Mouse (Mus musculus): ENCODE measurements around the gene Tmem140. TPM values are rescaled to one million over a fixed set of nuclear protein-coding genes. Genes with fewer than 3 reads are reported as not detected.

The Tmem140 gene
- 1.3 and 1.6 TPM in 2 replicates for polyA plus RNA-seq (2015; fragmentation: Nextera tagmentation; extraction: Ambion mirVana)

DNA sequence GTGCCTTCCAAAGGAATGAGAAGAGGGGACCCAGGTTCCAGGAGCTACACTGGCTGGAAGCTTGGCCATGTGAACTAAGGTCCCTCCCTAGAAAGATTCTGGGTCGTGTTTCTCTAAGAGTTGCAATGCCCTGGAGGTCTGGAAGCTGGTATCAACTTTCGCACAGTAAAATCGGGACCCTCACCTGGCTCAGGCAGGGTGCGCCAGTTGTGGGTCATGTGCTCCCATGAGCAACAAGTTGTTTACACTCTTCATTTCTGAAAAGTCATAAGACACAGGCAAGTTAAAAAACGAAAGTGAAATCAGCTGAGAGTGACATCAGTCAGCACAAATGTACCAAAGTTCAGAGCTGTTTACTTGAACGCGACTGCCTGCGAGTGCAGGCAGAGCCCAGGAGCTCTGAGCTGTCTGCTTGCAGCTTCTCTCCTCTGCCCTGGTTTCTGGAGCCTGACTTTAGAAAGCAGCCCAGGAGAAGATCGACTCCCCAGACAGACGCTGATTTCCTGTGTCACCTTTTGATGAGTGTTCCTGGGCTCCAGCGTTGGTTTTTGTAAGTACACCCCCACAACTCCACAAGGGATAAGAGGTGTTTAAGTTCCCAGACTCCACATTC is at the start of gene Tmem140:
Gene Tmem140, plus strand, starts transcription at position 356 of the 613 bp plus-strand sequence.
- Histone ChIP-seq H3K4me3 (no peak within 1 kb of the TSS), H3K36me3 (no peaks in the 10 kb centered on the region), H3K9ac (no peak within 1 kb of the TSS), H3K27me3 (no peaks in the 10 kb centered on the region), H3K4me1 (replicated peaks) (0 out of 2 replicates have a peak, but pooled peaks cover 6% of the 10 kb centered on the region), H3K27ac (no peak within 1 kb of the TSS), H3K4me2 (no peak within 1 kb of the TSS), H3K9me3 (no peaks in the 10 kb centered on the region)
- no peak for ATAC-seq (ENCODE audit: low FRiP score)
- 61% methylated on average over 11 of the region's 11 CpGs for WGBS

DNA sequence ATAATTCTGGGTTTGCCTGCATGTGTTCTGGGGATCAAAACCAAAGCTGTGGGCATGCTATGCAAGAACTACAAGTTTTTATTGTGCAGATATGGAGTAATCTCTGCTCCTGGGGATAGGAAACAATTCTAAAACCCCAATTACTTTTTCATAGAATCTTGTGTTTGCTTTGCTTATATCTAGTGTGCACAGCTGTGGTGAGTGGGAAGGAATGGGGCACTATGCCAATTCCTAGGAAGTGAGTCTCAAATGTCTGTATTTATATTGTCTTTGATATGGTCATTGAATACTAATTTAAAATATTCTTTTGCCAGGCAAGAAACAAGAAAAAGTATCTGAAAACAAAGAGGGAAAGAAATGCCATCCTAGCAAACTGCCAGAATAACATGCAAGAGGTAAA is 38.5 kb upstream of the Tmem140 start:
- no peak overlapping the region for H3K4me3 ChIP-seq
- no peak overlapping the region for H3K4me2 ChIP-seq
- no peak for ATAC-seq (ENCODE audit: low FRiP score)
- H3K27ac ChIP-seq, result no peak overlapping the region
- H3K9me3 ChIP-seq, result no peaks in the 10 kb centered on the region
- no peaks in the 10 kb centered on the region for H3K27me3 ChIP-seq
- H3K36me3 ChIP-seq, result no peaks in the 10 kb centered on the region
- no peak overlapping the region for H3K9ac ChIP-seq
- H3K4me1 ChIP-seq (replicated peaks), result no peaks in the 10 kb centered on the region

DNA sequence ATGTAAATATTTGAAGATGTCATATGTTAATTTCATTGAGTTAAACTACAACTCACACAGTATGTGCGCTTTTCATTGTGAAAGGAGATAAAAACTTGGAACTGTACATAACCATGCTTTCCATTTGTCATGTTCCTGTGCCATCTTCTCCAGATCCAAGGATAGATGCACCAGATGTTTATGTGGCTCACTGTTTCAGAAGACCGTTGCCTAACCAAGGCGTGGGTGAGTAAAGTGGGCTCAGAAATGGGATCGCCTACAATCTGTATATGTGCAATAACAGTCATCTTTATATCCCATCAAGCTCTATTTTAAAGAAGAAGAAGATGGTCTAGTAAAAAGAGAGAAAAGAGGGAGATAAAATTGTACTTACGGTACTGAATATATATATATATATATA is 30.6 kb upstream of the Tmem140 start:
- H3K4me2 ChIP-seq, result no peak overlapping the region
- WGBS, result 97% methylated on average over 5 of the region's 5 CpGs
- no peak overlapping the region for H3K9ac ChIP-seq
- no peaks in the 10 kb centered on the region for H3K27me3 ChIP-seq
- no peak overlapping the region for H3K4me3 ChIP-seq
- no peaks in the 10 kb centered on the region for H3K4me1 ChIP-seq (replicated peaks)
- no peaks in the 10 kb centered on the region for H3K9me3 ChIP-seq
- H3K27ac ChIP-seq, result no peak overlapping the region
- no peak for ATAC-seq (ENCODE audit: low FRiP score)
- no peaks in the 10 kb centered on the region for H3K36me3 ChIP-seq

DNA sequence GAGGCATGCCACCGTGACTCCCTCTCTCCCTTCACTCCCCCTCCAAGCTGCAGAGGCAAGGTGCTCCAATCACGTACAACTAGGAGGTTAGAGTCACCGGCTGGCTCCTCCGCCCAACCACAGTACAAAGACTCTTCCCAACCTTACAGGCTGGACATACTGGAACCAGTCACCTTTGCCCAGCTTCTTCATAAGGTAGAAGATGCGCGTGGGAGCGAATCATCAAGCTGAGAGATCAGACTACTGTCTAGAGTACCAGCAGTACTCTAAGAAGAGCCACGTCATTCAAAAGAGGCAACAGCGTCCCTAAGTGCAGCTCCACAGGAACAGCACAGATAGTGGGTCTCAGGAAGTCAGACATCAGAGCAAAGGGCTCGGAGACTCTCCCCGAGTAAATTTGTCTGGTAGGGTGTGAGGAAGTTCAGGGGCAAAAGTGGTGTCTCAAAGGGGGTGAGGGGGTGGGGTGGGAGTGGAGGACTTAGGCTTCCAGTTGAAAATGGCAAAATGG is 1.3 kb upstream of the Tmem140 start:
- H3K27me3 ChIP-seq, result no peaks in the 10 kb centered on the region
- H3K27ac ChIP-seq, result no peak overlapping the region
- no peak overlapping the region for H3K4me3 ChIP-seq
- no peak for ATAC-seq (ENCODE audit: low FRiP score)
- no peak overlapping the region for H3K9ac ChIP-seq
- no peak overlapping the region for H3K4me2 ChIP-seq
- 92% methylated on average over 11 of the region's 11 CpGs for WGBS
- H3K4me1 ChIP-seq (replicated peaks), result 0 out of 2 replicates have a peak, but pooled peaks cover under 1% of the 10 kb centered on the region
- no peaks in the 10 kb centered on the region for H3K36me3 ChIP-seq
- H3K9me3 ChIP-seq, result no peaks in the 10 kb centered on the region

DNA sequence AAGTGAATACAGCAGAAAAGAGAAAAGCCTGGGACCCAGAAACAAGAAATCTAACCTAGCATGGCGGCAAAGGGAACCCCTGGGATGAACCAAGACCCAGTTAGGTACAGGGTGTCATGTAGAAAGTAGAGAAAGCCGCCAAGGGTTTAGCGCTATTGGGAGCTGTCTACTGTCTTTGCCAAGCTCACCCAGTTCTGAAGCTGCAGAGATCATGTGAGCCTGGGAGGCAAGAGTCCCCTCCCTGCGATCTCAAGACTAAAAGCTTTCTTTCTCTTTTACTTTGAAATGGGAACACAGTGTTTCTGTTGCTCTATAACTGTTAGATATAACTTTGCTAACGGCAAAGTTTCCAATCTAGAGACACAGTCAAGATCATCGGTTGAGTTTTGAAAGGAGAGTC is 565 bp upstream of the Tmem140 start:
- no peak overlapping the region for H3K9ac ChIP-seq

DNA sequence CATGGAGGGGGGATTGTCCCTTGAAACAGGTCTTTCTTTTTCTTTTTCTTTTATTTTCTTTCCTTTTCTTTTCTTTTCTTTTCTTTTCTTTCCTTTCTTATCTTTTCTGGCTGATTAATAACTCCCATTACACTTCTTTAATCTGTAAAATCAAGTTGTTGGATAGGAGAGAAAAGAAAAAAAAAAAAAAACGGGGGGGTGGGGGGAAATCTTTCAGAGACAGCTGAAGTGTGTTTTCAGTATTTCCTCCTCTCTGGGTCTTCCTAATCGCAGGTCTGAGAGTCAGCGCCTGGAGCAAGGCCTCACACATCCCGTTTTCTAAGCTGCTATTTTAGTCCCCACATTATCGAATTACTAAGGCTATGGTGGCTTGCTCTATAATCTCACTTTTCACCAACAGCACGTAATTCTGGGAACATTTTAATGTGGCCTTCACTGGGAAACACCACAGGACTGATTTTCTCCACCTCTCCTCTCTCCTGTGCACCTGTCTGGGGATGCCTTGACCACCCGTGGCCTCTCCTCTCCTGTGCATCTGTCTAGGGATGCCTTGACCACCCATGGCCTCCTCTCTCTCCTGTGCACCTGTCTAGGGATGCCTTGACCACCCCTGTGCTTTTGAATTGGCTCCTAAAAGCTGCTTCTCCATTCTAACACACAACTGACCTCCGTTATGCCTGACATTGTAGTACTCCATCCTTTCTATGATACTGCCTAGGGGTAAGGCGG is 1.0 kb downstream of the Tmem140 start:
- Histone ChIP-seq H3K27ac (no peak overlapping the region), H3K27me3 (no peaks in the 10 kb centered on the region), H3K4me3 (no peak overlapping the region), H3K9ac (no peak overlapping the region), H3K4me2 (no peak overlapping the region), H3K4me1 (replicated peaks) (0 out of 2 replicates have a peak, but pooled peaks cover 6% of the 10 kb centered on the region), H3K9me3 (no peaks in the 10 kb centered on the region), H3K36me3 (no peaks in the 10 kb centered on the region)
- WGBS, result 75% methylated on average over 9 of the region's 9 CpGs
- no peak for ATAC-seq (ENCODE audit: low FRiP score)

More for the DNA sequence above, 565 bp upstream of the Tmem140 start:
- Histone ChIP-seq H3K4me1 (replicated peaks) (0 out of 2 replicates have a peak, but pooled peaks cover 6% of the 10 kb centered on the region), H3K4me2 (no peak overlapping the region), H3K27me3 (no peaks in the 10 kb centered on the region), H3K4me3 (no peak overlapping the region), H3K9me3 (no peaks in the 10 kb centered on the region), H3K36me3 (no peaks in the 10 kb centered on the region), H3K27ac (no peak overlapping the region)
- ATAC-seq (ENCODE audit: low FRiP score), result no peak
- 93% methylated on average over 6 of the region's 6 CpGs for WGBS

DNA sequence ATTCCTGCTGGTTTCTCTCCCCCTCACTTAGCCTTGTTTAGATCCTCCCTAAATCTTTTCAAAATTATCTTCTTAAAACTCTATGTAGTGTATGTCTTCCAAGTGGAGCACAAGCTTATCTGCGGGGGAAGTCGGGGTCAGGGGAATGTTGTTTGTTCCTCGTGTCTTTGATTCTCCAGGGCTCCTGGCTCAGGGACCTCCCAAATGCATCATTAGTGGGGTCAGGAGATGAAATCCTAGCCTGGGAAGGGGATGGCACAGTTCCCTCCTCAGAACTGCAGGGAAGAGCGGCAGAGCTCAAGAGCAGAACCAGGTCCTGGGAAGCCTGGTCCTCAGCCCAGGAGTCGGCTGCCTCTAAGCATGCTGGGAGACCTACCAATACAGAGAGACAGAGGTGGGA is 2.3 kb downstream of the Tmem140 start:
- no peaks in the 10 kb centered on the region for H3K9me3 ChIP-seq
- 0 out of 2 replicates have a peak, but pooled peaks cover 6% of the 10 kb centered on the region for H3K4me1 ChIP-seq (replicated peaks)
- H3K4me3 ChIP-seq, result no peak overlapping the region
- ATAC-seq (ENCODE audit: low FRiP score), result no peak
- WGBS, result 81% methylated on average over 5 of the region's 5 CpGs
- no peak overlapping the region for H3K27ac ChIP-seq
- H3K36me3 ChIP-seq, result no peaks in the 10 kb centered on the region
- H3K9ac ChIP-seq, result no peak overlapping the region
- no peaks in the 10 kb centered on the region for H3K27me3 ChIP-seq
- no peak overlapping the region for H3K4me2 ChIP-seq

DNA sequence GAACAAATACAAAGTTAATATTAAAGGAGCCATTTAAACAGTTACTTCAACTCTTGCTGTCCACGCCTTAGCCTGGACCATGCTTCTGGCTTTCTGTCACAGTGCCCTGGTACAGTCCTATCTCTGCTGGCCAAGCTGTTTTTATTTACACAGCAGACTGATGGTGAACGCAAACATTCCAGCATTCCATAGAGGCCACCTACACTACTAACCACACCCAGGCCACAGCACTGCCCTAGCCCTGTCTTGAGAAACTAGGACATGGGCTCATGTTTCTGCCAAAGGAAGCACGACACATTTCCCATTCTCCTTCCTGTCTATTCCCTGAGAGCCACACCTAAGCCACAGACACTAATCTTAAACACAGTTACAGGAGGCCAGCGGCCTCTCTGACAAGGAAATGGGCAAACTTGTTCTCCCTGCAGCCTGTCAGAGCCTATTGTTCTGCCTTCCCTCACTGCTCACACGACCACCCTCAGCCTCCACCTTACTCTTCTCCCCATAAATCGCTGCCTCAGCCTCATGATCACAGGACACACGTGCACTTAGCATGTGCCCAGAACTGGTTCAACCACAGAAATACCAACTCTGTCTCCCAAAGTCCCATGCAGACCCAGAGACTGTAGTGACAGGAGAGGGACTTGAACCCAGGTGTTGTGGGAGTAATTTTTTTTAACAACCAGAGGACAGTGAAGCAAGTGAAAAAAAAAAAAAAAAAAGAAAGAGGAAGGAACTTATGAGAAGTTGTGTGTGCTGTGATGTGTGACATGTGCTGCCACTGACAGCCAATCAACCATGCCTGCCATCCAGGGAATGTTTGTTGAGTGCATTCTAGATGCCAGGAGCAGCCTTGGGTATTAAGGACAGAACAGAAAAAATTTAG is 3.0 kb downstream of the Tmem140 start:
- H3K4me3 ChIP-seq, result no peak overlapping the region
- H3K4me2 ChIP-seq, result no peak overlapping the region
- H3K9me3 ChIP-seq, result no peaks in the 10 kb centered on the region
- H3K27ac ChIP-seq, result no peak overlapping the region
- H3K36me3 ChIP-seq, result no peaks in the 10 kb centered on the region
- no peaks in the 10 kb centered on the region for H3K27me3 ChIP-seq
- H3K9ac ChIP-seq, result no peak overlapping the region
- 67% methylated on average over 7 of the region's 7 CpGs for WGBS
- no peak for ATAC-seq (ENCODE audit: low FRiP score)
- H3K4me1 ChIP-seq (replicated peaks), result 0 out of 2 replicates have a peak, but pooled peaks cover 6% of the 10 kb centered on the region

DNA sequence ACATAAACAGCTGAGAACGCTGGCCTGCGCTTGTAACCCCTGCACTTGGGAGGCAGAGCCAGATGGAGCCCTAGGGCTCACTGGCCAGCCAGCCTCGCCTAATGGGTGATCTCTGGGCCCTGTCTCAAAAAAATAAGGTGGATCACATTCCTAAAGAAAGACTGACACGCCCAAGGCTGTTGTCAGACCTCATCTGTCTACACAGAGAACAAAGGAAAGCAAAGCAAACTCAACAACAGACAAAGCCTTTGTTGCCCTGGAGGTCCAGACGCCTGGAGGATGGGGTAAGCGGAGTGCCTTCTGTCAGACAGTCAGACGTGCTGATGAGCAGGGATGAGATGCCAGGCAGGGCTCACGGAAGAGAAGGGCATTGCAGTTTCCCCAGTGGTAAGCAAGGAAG is 3.8 kb downstream of the Tmem140 start:
- Histone ChIP-seq H3K36me3 (no peaks in the 10 kb centered on the region), H3K4me2 (no peak overlapping the region), H3K4me3 (no peak overlapping the region), H3K9ac (no peak overlapping the region), H3K9me3 (no peaks in the 10 kb centered on the region), H3K4me1 (replicated peaks) (0 out of 2 replicates have a peak, but pooled peaks cover 6% of the 10 kb centered on the region), H3K27ac (no peak overlapping the region), H3K27me3 (no peaks in the 10 kb centered on the region)
- 27% methylated on average over 8 of the region's 8 CpGs for WGBS
- ATAC-seq (ENCODE audit: low FRiP score), result no peak

DNA sequence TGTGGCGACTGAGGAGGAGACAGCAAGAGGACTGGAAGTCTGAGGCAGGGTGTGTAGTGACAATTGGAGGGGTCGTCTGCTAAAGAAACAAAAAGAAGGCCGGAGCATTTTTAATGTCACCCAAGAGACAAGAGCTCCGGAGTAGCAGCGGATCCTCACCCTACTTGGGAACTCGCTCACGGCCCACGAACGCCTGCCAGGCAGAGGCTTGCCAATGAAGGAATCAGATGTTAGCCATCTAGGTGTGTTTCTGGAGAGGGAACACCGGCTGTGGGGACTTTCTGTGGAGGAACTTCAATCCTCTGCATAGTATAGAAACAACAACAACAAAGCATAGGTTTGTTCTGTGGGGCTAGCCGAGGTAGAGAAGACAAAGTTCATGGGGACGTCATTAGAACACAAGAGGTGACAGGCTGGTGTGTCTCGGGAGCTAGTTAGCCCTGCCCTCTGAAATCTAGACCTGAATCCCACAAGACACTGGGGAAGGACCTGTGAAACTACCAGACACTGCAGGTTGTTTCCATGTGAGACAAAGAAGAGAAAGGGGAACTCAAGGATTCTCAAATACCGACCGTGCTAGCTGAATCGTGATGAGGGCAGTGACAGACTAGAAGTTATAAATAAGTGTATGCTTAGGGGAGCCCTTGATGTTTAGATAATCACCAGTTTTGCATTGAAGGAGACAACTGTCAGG is 4.5 kb downstream of the Tmem140 start:
- ATAC-seq (ENCODE audit: low FRiP score), result no peak
- Histone ChIP-seq H3K4me2 (no peak overlapping the region), H3K9me3 (no peaks in the 10 kb centered on the region), H3K4me3 (no peak overlapping the region), H3K9ac (no peak overlapping the region), H3K27me3 (no peaks in the 10 kb centered on the region), H3K4me1 (replicated peaks) (0 out of 2 replicates have a peak, but pooled peaks cover 6% of the 10 kb centered on the region), H3K27ac (no peak overlapping the region), H3K36me3 (no peaks in the 10 kb centered on the region)
- 73% methylated on average over 16 of the region's 16 CpGs for WGBS

DNA sequence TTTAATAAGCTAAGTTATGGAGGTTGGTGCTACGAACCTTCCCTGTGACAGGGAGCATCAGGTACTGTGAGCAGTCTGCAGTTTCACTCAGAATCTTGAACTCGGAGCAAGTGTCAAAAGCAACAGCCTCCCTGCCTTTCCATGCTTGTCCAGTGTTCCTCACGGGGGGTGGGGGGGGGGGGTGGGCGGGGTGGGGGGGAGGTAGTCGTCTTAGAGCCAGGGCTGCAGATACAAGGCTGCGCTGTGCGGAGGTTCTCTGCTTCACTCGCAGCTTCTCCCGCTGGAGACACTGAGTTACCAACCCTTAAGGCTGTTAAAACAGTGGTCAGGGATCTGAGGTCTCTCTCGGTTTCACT is 5.0 kb downstream of the Tmem140 start:
- no peaks in the 10 kb centered on the region for H3K36me3 ChIP-seq
- whole genome bisulfite sequencing, result 78% methylated on average over 10 of the region's 10 CpGs
- no peak for ATAC-seq (ENCODE audit: low FRiP score)
- no peak overlapping the region for H3K27ac ChIP-seq
- H3K9ac ChIP-seq, result no peak overlapping the region
- H3K4me2 ChIP-seq, result no peak overlapping the region
- H3K27me3 ChIP-seq, result no peaks in the 10 kb centered on the region
- no peaks in the 10 kb centered on the region for H3K9me3 ChIP-seq
- 0 out of 2 replicates have a peak, but pooled peaks cover 6% of the 10 kb centered on the region for H3K4me1 ChIP-seq (replicated peaks)
- no peak overlapping the region for H3K4me3 ChIP-seq

Data from hindbrain, embryonic 13.5 days (tissue).